In genomic region chr15:80948145-80949135, GRCm38 (mm10) we compare ENCODE assay signal across 8 mouse cellular contexts. TPM values are rescaled to one million over a fixed set of nuclear protein-coding genes. Genes with fewer than 3 reads are reported as not detected.
DNase-seq lines count a peak whose midpoint lies in the region; ATAC-seq lines count a peak whose summit lies in the region.

Gene Adsl, plus strand, starts transcription at chr15:80948490.

- no peaks in the 10 kb centered on the region for H3K27me3 ChIP-seq in megakaryocyte, embryonic 14.5 days (replicated peaks)

- H3K9me3 ChIP-seq in megakaryocyte, embryonic 14.5 days = no peaks in the 10 kb centered on the region

- H3K36me3 ChIP-seq in megakaryocyte, embryonic 14.5 days (replicated peaks; ENCODE audit: low read length) = peaks cover 22% of the 10 kb centered on the region

- DNase-seq in ZHBTc4 (ENCODE audit: low read depth, low spot score) = peak; percentile 97
- DNase-seq in gastrocnemius, adult 8-10 months (ENCODE audit: low spot score in 2 of 2) = peak; percentile 80 to 86
- peak; percentile 72 for DNase-seq in hindlimb bud, embryonic 11.5 days (ENCODE audit: extremely low spot score, low read depth, low spot score)
- DNase-seq in left cerebral cortex, adult 8-10 months (ENCODE audit: low spot score in 2 of 2) = peak; percentile 76 to 85
- peak; percentile 91 to 92 for DNase-seq in right cerebral cortex, postnatal 10 days (ENCODE audit: low spot score in 2 of 2)
- peak; percentile 82 for DNase-seq in urinary bladder, postnatal 25 days (ENCODE audit: low spot score)

- peak; percentile 97 for ATAC-seq in common myeloid progenitor, adult 5-6 weeks (replicated peaks; ENCODE audit: low read depth, poor library complexity, severe bottlenecking)

- peaks cover 50% of the 10 kb centered on the region for H3K4me1 ChIP-seq in megakaryocyte, embryonic 14.5 days

- H3K4me3 ChIP-seq in megakaryocyte, embryonic 14.5 days (replicated peaks) = peak within 1 kb of the TSS; percentile 97

RNA-seq across cellular contexts. Expression of gene Adsl, which starts in this region (rescaled TPM):
- total RNA-seq in common myeloid progenitor, adult 5-6 weeks (2017) = 200 and 219 TPM in 2 replicates
- total RNA-seq in gastrocnemius, adult 8-10 months (2022) = 100 to 1,000 TPM; 142 to 167 (median 153) TPM
- total RNA-seq in left cerebral cortex, adult 8-10 months (2022) = 10 to 100 TPM; 27.5 to 42.6 (median 32.7) TPM
- 8.4 and 45.2 TPM in 2 replicates for polyA plus RNA-seq in megakaryocyte, embryonic 14.5 days (2012; ENCODE audit: insufficient read depth, low replicate concordance)

Comparison
In these comparisons a context has a peak if more than half of its experiments do, and no peak if none do; other contexts are left out.
1. Peak in every context shown above with its lines: DNase-seq, ATAC-seq and H3K4me3 ChIP-seq.